25 mouse cellular contexts compared by ENCODE assay signal in genomic region chr11:21549052-21549451, GRCm38 (mm10). TPM values are rescaled to one million over a fixed set of nuclear protein-coding genes. Genes with fewer than 3 reads are reported as not detected.
DNase-seq lines count a peak whose midpoint lies in the region; ATAC-seq lines count a peak whose summit lies in the region.
"Had no signal": no experiment of that assay in that cellular context is flagged by ENCODE, and none has a peak within 500 bp of the region (broad histone marks: within the 10 kb centered on the region; RNA-seq: fewer than 3 reads in every experiment).

No protein-coding gene starts in this region.

- H3K36me3 ChIP-seq in splenic B cell, adult 2 months (ENCODE audit: control insufficient read depth, insufficient read depth, low read length, poor library complexity, severe bottlenecking): no peaks in the 10 kb centered on the region
- no peaks in the 10 kb centered on the region for H3K36me3 ChIP-seq in hindbrain, embryonic 14.5 days (replicated peaks; ENCODE audit: control insufficient read depth, insufficient read depth)
- H3K36me3 ChIP-seq: embryonic facial prominence, embryonic 13.5 days; hindbrain, embryonic 13.5 days; intestine, embryonic 15.5 days; limb, embryonic 13.5 days; midbrain, embryonic 15.5 days had no signal

- no peak overlapping the region for H3K4me2 ChIP-seq in hindbrain, embryonic 14.5 days (replicated peaks)
- H3K4me2 ChIP-seq: embryonic facial prominence, embryonic 13.5 days; hindbrain, embryonic 13.5 days; intestine, embryonic 15.5 days; limb, embryonic 13.5 days; lung, embryonic 14.5 days; midbrain, embryonic 15.5 days had no signal

- H3K27ac ChIP-seq in hindbrain, embryonic 14.5 days: no peak overlapping the region
- H3K27ac ChIP-seq: embryonic facial prominence, embryonic 13.5 days; heart, adult 2 months; hindbrain, embryonic 13.5 days; intestine, embryonic 15.5 days; limb, embryonic 13.5 days; liver, embryonic 14.5 days; midbrain, embryonic 15.5 days; stomach, postnatal 0 days had no signal

- DNase-seq in CD4-positive, CD25-positive, alpha-beta regulatory T cell, adult 2 months (ENCODE audit: low read depth, low spot score): peak; percentile 61
- peak; percentile 43 for DNase-seq in splenic B cell, adult 2 months (ENCODE audit: low read depth, low spot score)
- no peak for DNase-seq in hindbrain, embryonic 14.5 days (ENCODE audit: low spot score)
- no peak for DNase-seq in cerebellum, postnatal 14 days
- DNase-seq in adrenal gland, postnatal 14 days: no peak
- DNase-seq: adrenal gland, postnatal 36 days; cerebellum, adult 11 months; cerebellum, adult 9-11 months; embryo, embryonic 11 days; gastrocnemius, postnatal 25 days; heart, adult 2 months; kidney, postnatal 4 days; lung, embryonic 14.5 days; thymus, adult 2 months had no signal

- H3K9ac ChIP-seq in hindbrain, embryonic 14.5 days: no peak overlapping the region
- H3K9ac ChIP-seq: embryonic facial prominence, embryonic 13.5 days; hindbrain, embryonic 13.5 days; intestine, embryonic 15.5 days; limb, embryonic 13.5 days; lung, embryonic 14.5 days; midbrain, embryonic 15.5 days had no signal

- H3K9me3 ChIP-seq in hindbrain, embryonic 14.5 days (ENCODE audit: control insufficient read depth, low read length): no peaks in the 10 kb centered on the region
- H3K9me3 ChIP-seq: embryonic facial prominence, embryonic 13.5 days; hindbrain, embryonic 13.5 days; intestine, embryonic 15.5 days; limb, embryonic 13.5 days; midbrain, embryonic 15.5 days had no signal

- 94% methylated on average over 2 of the region's 2 CpGs for WGBS in hindbrain, embryonic 14.5 days

- H3K27me3 ChIP-seq in splenic B cell, adult 2 months (ENCODE audit: control insufficient read depth, insufficient read depth, low read length, poor library complexity, severe bottlenecking): no peaks in the 10 kb centered on the region
- no peaks in the 10 kb centered on the region for H3K27me3 ChIP-seq in hindbrain, embryonic 14.5 days (ENCODE audit: control insufficient read depth, insufficient read depth, low read length)
- H3K27me3 ChIP-seq: embryonic facial prominence, embryonic 13.5 days; hindbrain, embryonic 13.5 days; intestine, embryonic 15.5 days; limb, embryonic 13.5 days; midbrain, embryonic 15.5 days had no signal

- no peaks in the 10 kb centered on the region for H3K4me1 ChIP-seq in hindbrain, embryonic 14.5 days (replicated peaks; ENCODE audit: control insufficient read depth, insufficient read depth, low read length)
- H3K4me1 ChIP-seq: embryonic facial prominence, embryonic 13.5 days; hindbrain, embryonic 13.5 days; limb, embryonic 13.5 days; midbrain, embryonic 15.5 days had no signal

- ATAC-seq in common myeloid progenitor, adult 5-6 weeks (replicated peaks; ENCODE audit: low read depth, poor library complexity, severe bottlenecking): peak; percentile 34; the same call in 1 of the 2 replicates
- ATAC-seq in megakaryocyte, adult 5-6 weeks (ENCODE audit: poor library complexity, severe bottlenecking): 0 out of 2 replicates have a peak, but pooled peaks have one; percentile 27
- no peak for ATAC-seq in hindbrain, embryonic 14.5 days (ENCODE audit: low FRiP score)
- ATAC-seq: forebrain, embryonic 14.5 days; midbrain, embryonic 15.5 days had no signal

- no peak overlapping the region for H3K4me3 ChIP-seq in hindbrain, embryonic 14.5 days (replicated peaks; ENCODE audit: low read length)
- H3K4me3 ChIP-seq: embryonic facial prominence, embryonic 13.5 days; heart, adult 2 months; hindbrain, embryonic 13.5 days; intestine, embryonic 15.5 days; limb, embryonic 13.5 days; midbrain, embryonic 15.5 days; myocyte had no signal

RNA-seq across cellular contexts. Expression of gene Wdpcp, which starts 23.0 kb away (rescaled TPM):
- 14.1 and 22.2 TPM in 2 replicates for total RNA-seq in common myeloid progenitor, adult 5-6 weeks (2017)
- 3.6 and 4.5 TPM in 2 replicates for total RNA-seq in megakaryocyte, adult 5-6 weeks (2015)
- 4.1 and 9.8 TPM in 2 replicates for total RNA-seq in megakaryocyte, adult 5-6 weeks (2017)
- 11.4 and 11.5 TPM in 2 replicates for polyA plus RNA-seq in hindbrain, embryonic 14.5 days (2014; fragmentation: Nextera tagmentation; extraction: Ambion mirVana)
- 11.4 and 14.3 TPM in 2 replicates for total RNA-seq in adrenal gland, postnatal 14 days (2021)

RNA-seq across cellular contexts. Expression of gene Mdh1, which starts 23.1 kb away (rescaled TPM):
- 114 and 131 TPM in 2 replicates for total RNA-seq in common myeloid progenitor, adult 5-6 weeks (2017)
- 139 and 142 TPM in 2 replicates for total RNA-seq in megakaryocyte, adult 5-6 weeks (2015)
- 69.3 and 90.9 TPM in 2 replicates for total RNA-seq in megakaryocyte, adult 5-6 weeks (2017)
- 597 and 634 TPM in 2 replicates for polyA plus RNA-seq in hindbrain, embryonic 14.5 days (2014; fragmentation: Nextera tagmentation; extraction: Ambion mirVana)
- 575 and 595 TPM in 2 replicates for total RNA-seq in adrenal gland, postnatal 14 days (2021)

Comparison
In these comparisons a context has a peak if more than half of its experiments do, and no peak if none do; other contexts are left out.
1. DNase-seq: peak in CD4-positive, CD25-positive, alpha-beta regulatory T cell, adult 2 months (single experiment) and splenic B cell, adult 2 months (single experiment); none in hindbrain, embryonic 14.5 days (single experiment), cerebellum, postnatal 14 days (0 of 2) and adrenal gland, postnatal 14 days (single experiment).